In the genomic region with DNA sequence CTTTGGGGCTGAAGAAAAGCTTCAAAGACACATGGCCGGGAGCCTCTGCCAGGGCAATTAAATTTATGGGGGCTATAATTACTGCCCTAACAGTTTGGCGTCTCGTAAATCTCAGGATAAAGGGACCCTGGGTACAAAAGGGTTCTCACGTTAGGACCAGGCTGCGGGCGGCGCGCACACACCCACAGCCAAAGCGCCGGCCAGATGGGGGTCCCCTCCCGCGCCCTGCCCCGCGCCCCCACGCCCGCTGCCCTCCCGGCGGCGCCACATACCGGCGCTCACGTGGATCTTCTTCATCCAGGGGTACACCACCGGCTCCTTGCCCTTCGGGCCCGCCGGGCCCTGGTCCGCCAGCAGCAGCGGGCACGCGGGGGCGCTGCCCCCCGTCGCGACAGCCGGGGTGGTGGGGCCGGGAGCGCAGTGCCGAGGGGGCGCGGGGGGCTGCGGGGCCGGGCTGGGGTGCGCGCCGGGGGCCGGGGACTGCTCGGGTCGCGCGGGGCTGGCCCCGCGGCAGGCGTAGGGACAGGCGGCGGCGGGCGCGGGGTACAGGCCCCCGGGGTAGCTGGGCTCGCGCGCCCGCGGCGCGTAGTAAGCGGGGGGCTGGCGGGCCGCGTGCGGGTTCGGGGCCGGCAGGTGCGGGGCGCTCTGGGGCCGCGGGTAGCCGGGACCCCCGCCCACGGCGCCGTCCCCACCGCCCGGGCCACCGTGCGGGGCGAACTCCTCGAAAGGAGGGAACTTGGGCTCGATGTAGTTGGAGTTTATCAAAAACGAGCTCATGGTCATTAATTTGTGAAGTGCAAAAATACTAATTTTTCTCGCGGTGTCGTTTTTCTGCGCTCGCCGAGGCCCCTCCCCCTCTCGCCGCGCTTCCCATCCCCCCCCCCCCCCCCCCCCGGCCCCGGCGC, we compare ENCODE assay signal across 8 mouse cellular contexts. TPM values are rescaled to one million over a fixed set of nuclear protein-coding genes. Genes with fewer than 3 reads are reported as not detected.
DNase-seq lines count a peak whose midpoint lies in the region; ATAC-seq and TF ChIP-seq lines count a peak whose summit lies in the region.

Gene Hoxa4, minus strand, starts transcription at position 848 of the 905 bp plus-strand sequence.

- intact Hi-C loops in heart, postnatal 14 days (cut with DNase I): no loop called here

- no peak for TF ChIP-seq CTCF in hindbrain, postnatal 0 days (IDR thresholded peaks at IDR 0.05; ENCODE audit: low read depth)

- 3% methylated on average over 72 of the region's 102 CpGs for WGBS in heart, embryonic 14.5 days
- WGBS in hindbrain, postnatal 0 days: 3% methylated on average over 53 of the region's 102 CpGs

- H3K4me1 ChIP-seq in heart, embryonic 14.5 days (ENCODE audit: control insufficient read depth in 2 of 2, insufficient read depth in 2 of 2, low read length in 2 of 2): peaks cover 5 to 7% of the 10 kb centered on the region in 2 experiments; a peak in 3 of 4 replicates
- H3K4me1 ChIP-seq in brown adipose tissue, adult 24 weeks (ENCODE audit: control insufficient read depth, insufficient read depth, insufficient read length, low read length): peaks cover 15% of the 10 kb centered on the region
- no peaks in the 10 kb centered on the region for H3K4me1 ChIP-seq in hindbrain, postnatal 0 days (ENCODE audit: insufficient read depth, low read length)

- no peak for ATAC-seq in heart, embryonic 14.5 days (ENCODE audit: insufficient number of reproducible peaks, insufficient read depth, low FRiP score, low read depth)
- peak; percentile 47; the same call in 1 of the 2 replicates for ATAC-seq in hindbrain, postnatal 0 days

- no peak within 1 kb of the TSS for H3K27ac ChIP-seq in heart, embryonic 14.5 days (replicated peaks in 1 of 2; ENCODE audit: control insufficient read depth in 1 of 2, insufficient read depth in 1 of 2, low read depth in 2 of 2, low read length in 2 of 2)
- peak within 1 kb of the TSS; percentile 93 for H3K27ac ChIP-seq in brown adipose tissue, adult 24 weeks (replicated peaks; ENCODE audit: low read depth, low read length)
- peak within 1 kb of the TSS; percentile 79 for H3K27ac ChIP-seq in hindbrain, postnatal 0 days

- no peaks in the 10 kb centered on the region for H3K36me3 ChIP-seq in heart, embryonic 14.5 days (ENCODE audit: control insufficient read depth, insufficient read depth, low read length)
- H3K36me3 ChIP-seq in hindbrain, postnatal 0 days (ENCODE audit: insufficient read depth, low read length): no peaks in the 10 kb centered on the region

- peak within 1 kb of the TSS; percentile 75 for H3K4me2 ChIP-seq in heart, embryonic 14.5 days (ENCODE audit: low read length)
- peak within 1 kb of the TSS; percentile 50 for H3K4me2 ChIP-seq in hindbrain, postnatal 0 days (ENCODE audit: low read depth, low read length)

- no peaks in the 10 kb centered on the region for H3K9me3 ChIP-seq in heart, embryonic 14.5 days (ENCODE audit: control insufficient read depth, low read length)
- H3K9me3 ChIP-seq in hindbrain, postnatal 0 days (ENCODE audit: low read length): no peaks in the 10 kb centered on the region

- no peak for DNase-seq in heart, postnatal 14 days
- no peak for DNase-seq in hindbrain, postnatal 0 days (ENCODE audit: low spot score)
- peak; percentile 18 to 49 for DNase-seq in lung, postnatal 4 days
- no peak for DNase-seq in cerebellum, adult 11 months
- no peak for DNase-seq in urinary bladder, postnatal 14 days (ENCODE audit: low spot score)
- no peak for DNase-seq in testis, postnatal 10 days (ENCODE audit: low spot score)

- H3K9ac ChIP-seq in heart, embryonic 14.5 days (ENCODE audit: low read length): peak within 1 kb of the TSS; percentile 31
- peak within 1 kb of the TSS; percentile 57 for H3K9ac ChIP-seq in hindbrain, postnatal 0 days (replicated peaks; ENCODE audit: low read length)

- H3K27me3 ChIP-seq in heart, embryonic 14.5 days (ENCODE audit: control insufficient read depth, insufficient read depth, low read length): peaks cover 99% of the 10 kb centered on the region
- peaks cover 82% of the 10 kb centered on the region for H3K27me3 ChIP-seq in hindbrain, postnatal 0 days (ENCODE audit: insufficient read depth, low read length)

- H3K4me3 ChIP-seq in heart, embryonic 14.5 days (ENCODE audit: control insufficient read depth in 1 of 2, insufficient read depth in 1 of 2, low read depth in 1 of 2, low read length in 2 of 2): peak within 1 kb of the TSS; percentile 48 to 60
- H3K4me3 ChIP-seq in brown adipose tissue, adult 24 weeks (ENCODE audit: insufficient read depth, low read depth, low read length): peak within 1 kb of the TSS; percentile 98
- H3K4me3 ChIP-seq in hindbrain, postnatal 0 days (ENCODE audit: low read length): peak within 1 kb of the TSS; percentile 41

RNA-seq across cellular contexts. Expression of gene Hoxa4, which starts in this region (rescaled TPM):
- polyA plus RNA-seq in heart, embryonic 14.5 days (2014; fragmentation: Nextera tagmentation; extraction: Ambion mirVana): 0.32 and 0.36 TPM in 2 replicates
- total RNA-seq in heart, postnatal 14 days (2021): under 1 TPM; 0.44 to 0.62 TPM
- 14.0 and 26.4 TPM in 2 replicates for polyA plus RNA-seq in brown adipose tissue, adult 24 weeks (2012; ENCODE audit: insufficient read depth, insufficient read length, missing spikeins)
- total RNA-seq in hindbrain, postnatal 0 days (2014; rRNA removed): 4.8 and 7.3 TPM in 2 replicates
- 10.5 and 12.0 TPM in 2 replicates for polyA plus RNA-seq in hindbrain, postnatal 0 days (2015; fragmentation: Nextera tagmentation; extraction: Ambion mirVana)

Comparison
In these comparisons a context has a peak if more than half of its experiments do, and no peak if none do; other contexts are left out.
1. H3K27ac ChIP-seq: peak in brown adipose tissue, adult 24 weeks (single experiment) and hindbrain, postnatal 0 days (single experiment); none in heart, embryonic 14.5 days (0 of 2).
2. H3K4me3 ChIP-seq: peak in every context shown above with its lines; median percentile 98 in brown adipose tissue, adult 24 weeks; 54 in heart, embryonic 14.5 days; 41 in hindbrain, postnatal 0 days.
3. DNase-seq: peak in lung, postnatal 4 days (2 of 2); none in heart, postnatal 14 days (0 of 2), hindbrain, postnatal 0 days (single experiment), cerebellum, adult 11 months (single experiment), urinary bladder, postnatal 14 days (single experiment) and testis, postnatal 10 days (single experiment).